Mouse (Mus musculus) lung, embryonic 14.5 days (tissue): ENCODE measurements around the gene Wasf2. TPM values are rescaled to one million over a fixed set of nuclear protein-coding genes. Genes with fewer than 3 reads are reported as not detected.
A peak's percentile ranks its signal among the peaks of the same experiment; 100 is the strongest.

Source experiments
- ATAC-seq: fragments of 200-750 bp; cut with Nextera tagmentation; 2 replicates; pipeline ENCODE4 v1.8.0; 2017; ENCODE audit warnings: mild to moderate bottlenecking, moderate TSS enrichment, moderate library complexity; ENCODE audit not compliant: insufficient read depth
- DNase-seq: peaks from one replicate; pipeline ENCODE4 v3.0.0-alpha.2; 2015
- H3K27ac ChIP-seq: fragments of 300-500 bp; sonication (generic); 2 replicates; pipeline ENCODE4 v1.5.1; 2014; ENCODE audit warnings: low read depth, mild to moderate bottlenecking, moderate library complexity
- H3K27me3 ChIP-seq: fragments of 300-500 bp; sonication (generic); 2 replicates; pipeline ENCODE4 v1.6.1; 2014; ENCODE audit warnings: low read length, control low read depth; ENCODE audit not compliant: insufficient read depth
- H3K36me3 ChIP-seq: fragments of 300-500 bp; sonication (generic); 2 replicates; pipeline ENCODE4 v1.6.1; 2014; ENCODE audit warnings: control low read depth; ENCODE audit not compliant: insufficient read depth
- H3K4me1 ChIP-seq: fragments of 300-500 bp; sonication (generic); 2 replicates; pipeline ENCODE4 v1.6.1; 2014; ENCODE audit warnings: antibody characterized with exemption, control low read depth; ENCODE audit not compliant: insufficient read depth
- H3K4me2 ChIP-seq: fragments of 300-500 bp; sonication (generic); 2 replicates; pipeline ENCODE4 v1.6.1; 2014; ENCODE audit warnings: mild to moderate bottlenecking
- H3K4me3 ChIP-seq: fragments of 300-500 bp; sonication (generic); 2 replicates; pipeline ENCODE4 v1.5.1; 2014; ENCODE audit warnings: low read depth, low read length
- H3K9ac ChIP-seq: fragments of 300-500 bp; sonication (generic); 2 replicates; pipeline ENCODE4 v1.6.1; 2014
- H3K9me3 ChIP-seq: fragments of 300-500 bp; sonication (generic); 2 replicates; pipeline ENCODE4 v1.6.1; 2016; ENCODE audit warnings: low read depth, low read length, control low read depth
- CTCF ChIP-seq: IDR thresholded peaks from 2 replicates; pipeline ENCODE4 v1.5.1; 2016; ENCODE audit warnings: antibody characterized with exemption, low read depth
- WGBS: fragments of 180-500 bp; shearing (Covaris S2); extraction: QIAGEN DNeasy Blood & Tissue Kit; methylation state at CpG from one replicate; pipeline ENCODE4 v1.1.7; 2014; 5-methylcytosine and 5-hydroxymethylcytosine counted together
- polyA plus RNA-seq: library from polyadenylated mRNA; unstranded; fragments of >200 nt; fragmentation: Nextera tagmentation; extraction: Ambion mirVana; gene quantifications from 2 replicates; pipeline ENCODE4 v1.2.1, GENCODE M21; 2014

The Wasf2 gene
- polyA plus RNA-seq, 1 experiment from 2014 or later = 101 TPM

- WGBS = 39% methylated on average over 11 of the region's 11 CpGs
- Histone ChIP-seq H3K36me3 (no peaks in the 10 kb centered on the region), H3K4me1 (no peaks in the 10 kb centered on the region; the same call in 1 of the 2 replicates), H3K27me3 (no peaks in the 10 kb centered on the region), H3K4me3 (peak overlapping the region; percentile 98), H3K9me3 (peaks cover 2% of the 10 kb centered on the region; the same call in 1 of the 2 replicates), H3K9ac (peak overlapping the region; percentile 56), H3K4me2 (peak overlapping the region; percentile 85), H3K27ac (peak overlapping the region; percentile 87)
- DNase-seq (no peak), ATAC-seq (no peak)
- no peak for TF ChIP-seq CTCF
Observed at GRCm38 (mm10) chr4:133129391-133129790, 914 bp upstream of the Wasf2 start.

GRCm38 (mm10) chr4:133130890-133131741 is 811 bp downstream of the Wasf2 start:
- Histone ChIP-seq H3K27ac (peak overlapping the region; percentile 87), H3K27me3 (no peaks in the 10 kb centered on the region), H3K4me2 (peak overlapping the region; percentile 89), H3K9ac (peak overlapping the region; percentile 92), H3K4me1 (no peaks in the 10 kb centered on the region; the same call in 1 of the 2 replicates), H3K36me3 (peaks cover 11% of the 10 kb centered on the region; the same call in 1 of the 2 replicates), H3K4me3 (peak overlapping the region; percentile 98), H3K9me3 (no peaks in the 10 kb centered on the region)
- peak; percentile 33 for ATAC-seq
- under 1% methylated on average over 17 of the region's 17 CpGs for WGBS
- TF ChIP-seq CTCF = no peak
- peak; percentile 67 for DNase-seq

- DNase-seq = peak; percentile 82
- Histone ChIP-seq H3K9me3 (no peaks in the 10 kb centered on the region), H3K4me1 (no peaks in the 10 kb centered on the region; the same call in 1 of the 2 replicates), H3K9ac (peak overlapping the region; percentile 92), H3K36me3 (peaks cover 11% of the 10 kb centered on the region; the same call in 1 of the 2 replicates), H3K4me2 (peak overlapping the region; percentile 89), H3K4me3 (peak overlapping the region; percentile 98), H3K27ac (peak overlapping the region; percentile 87), H3K27me3 (no peaks in the 10 kb centered on the region)
- WGBS = 3% methylated on average over 6 of the region's 6 CpGs
- ATAC-seq = no peak
- no peak for TF ChIP-seq CTCF
Observed at GRCm38 (mm10) chr4:133132027-133132426, 1.7 kb downstream of the Wasf2 start.

GRCm38 (mm10) chr4:133136946-133137345 is 6.6 kb downstream of the Wasf2 start:
- H3K9me3 ChIP-seq = no peaks in the 10 kb centered on the region
- DNase-seq (no peak), ATAC-seq (no peak)
- no peak overlapping the region for H3K9ac ChIP-seq
- no peak overlapping the region for H3K4me2 ChIP-seq
- H3K27ac ChIP-seq = no peak overlapping the region
- no peaks in the 10 kb centered on the region for H3K27me3 ChIP-seq
- WGBS = 53% methylated on average over 1 of the region's 1 CpGs
- H3K4me1 ChIP-seq = no peaks in the 10 kb centered on the region; the same call in 1 of the 2 replicates
- H3K36me3 ChIP-seq = peaks cover 26% of the 10 kb centered on the region; the same call in 1 of the 2 replicates
- H3K4me3 ChIP-seq = no peak overlapping the region
- no peak for TF ChIP-seq CTCF

GRCm38 (mm10) chr4:133138971-133139370 is 8.7 kb downstream of the Wasf2 start:
- Histone ChIP-seq H3K4me2 (no peak overlapping the region), H3K27ac (no peak overlapping the region), H3K9me3 (no peaks in the 10 kb centered on the region), H3K27me3 (no peaks in the 10 kb centered on the region), H3K9ac (no peak overlapping the region), H3K36me3 (peaks cover 26% of the 10 kb centered on the region; the same call in 1 of the 2 replicates), H3K4me1 (no peaks in the 10 kb centered on the region), H3K4me3 (no peak overlapping the region)
- 79% methylated on average over 4 of the region's 4 CpGs for WGBS
- DNase-seq = no peak
- ATAC-seq = no peak
- TF ChIP-seq CTCF = no peak

GRCm38 (mm10) chr4:133155006-133155405 is 24.7 kb downstream of the Wasf2 start:
- ATAC-seq = no peak
- no peaks in the 10 kb centered on the region for H3K27me3 ChIP-seq
- no peaks in the 10 kb centered on the region for H3K9me3 ChIP-seq
- H3K36me3 ChIP-seq = peaks cover 8% of the 10 kb centered on the region; the same call in 1 of the 2 replicates
- DNase-seq = no peak
- H3K4me1 ChIP-seq = no peaks in the 10 kb centered on the region
- no peak overlapping the region for H3K27ac ChIP-seq
- no peak for TF ChIP-seq CTCF
- H3K4me2 ChIP-seq = no peak overlapping the region
- no peak overlapping the region for H3K4me3 ChIP-seq
- WGBS = 88% methylated on average over 5 of the region's 5 CpGs
- H3K9ac ChIP-seq = no peak overlapping the region

GRCm38 (mm10) chr4:133155726-133156125 is 25.4 kb downstream of the Wasf2 start:
- no peak overlapping the region for H3K4me3 ChIP-seq
- WGBS = 74% methylated on average over 6 of the region's 6 CpGs
- ATAC-seq = no peak

More at GRCm38 (mm10) chr4:133155726-133156125, 25.4 kb downstream of the Wasf2 start:
- no peak overlapping the region for H3K27ac ChIP-seq
- H3K9me3 ChIP-seq = no peaks in the 10 kb centered on the region
- H3K36me3 ChIP-seq = peaks cover 8% of the 10 kb centered on the region; the same call in 1 of the 2 replicates
- no peak for TF ChIP-seq CTCF
- H3K4me2 ChIP-seq = no peak overlapping the region
- no peak for DNase-seq
- no peak overlapping the region for H3K9ac ChIP-seq
- H3K27me3 ChIP-seq = no peaks in the 10 kb centered on the region
- no peaks in the 10 kb centered on the region for H3K4me1 ChIP-seq
